Mouse (Mus musculus): Measurements from ENCODE around the gene Tmod1. TPM values are rescaled to one million over a fixed set of nuclear protein-coding genes. Genes with fewer than 3 reads are reported as not detected.
A peak's percentile ranks its signal among the peaks of the same experiment; 100 is the strongest.

Gene Tmod1
- polyA plus RNA-seq, 1 experiment from 2014 or later: 1.9 TPM

GRCm38 (mm10) chr4:46120767-46121166 lies 82.0 kb downstream of the Tmod1 start:
- 94% methylated on average over 3 of the region's 3 CpGs for WGBS
- Histone ChIP-seq H3K4me3 (no peak overlapping the region), H3K9me3 (no peaks in the 10 kb centered on the region), H3K9ac (no peak overlapping the region), H3K27ac (replicated peaks) (no peak overlapping the region), H3K4me1 (replicated peaks) (no peaks in the 10 kb centered on the region), H3K4me2 (no peak overlapping the region), H3K27me3 (no peaks in the 10 kb centered on the region), H3K36me3 (peaks cover 77% of the 10 kb centered on the region)
- no peak for ATAC-seq (ENCODE audit: low FRiP score, low read depth)

GRCm38 (mm10) chr4:46123358-46123757 lies 84.6 kb downstream of the Tmod1 start:
- ATAC-seq (ENCODE audit: low FRiP score, low read depth): no peak
- no peak overlapping the region for H3K4me2 ChIP-seq
- no peak overlapping the region for H3K27ac ChIP-seq (replicated peaks)
- H3K4me1 ChIP-seq (replicated peaks): no peaks in the 10 kb centered on the region
- H3K27me3 ChIP-seq: no peaks in the 10 kb centered on the region
- WGBS: 89% methylated on average over 6 of the region's 6 CpGs
- H3K4me3 ChIP-seq: no peak overlapping the region
- H3K36me3 ChIP-seq: peaks cover 66% of the 10 kb centered on the region
- H3K9me3 ChIP-seq: no peaks in the 10 kb centered on the region
- H3K9ac ChIP-seq: no peak overlapping the region

- H3K27ac ChIP-seq (replicated peaks): no peak overlapping the region
- H3K4me2 ChIP-seq: no peak overlapping the region
- H3K27me3 ChIP-seq: no peaks in the 10 kb centered on the region
- no peaks in the 10 kb centered on the region for H3K4me1 ChIP-seq (replicated peaks)
- 50% methylated on average over 2 of the region's 2 CpGs for WGBS
- no peak for ATAC-seq (ENCODE audit: low FRiP score, low read depth)
- H3K4me3 ChIP-seq: no peak overlapping the region
- H3K9ac ChIP-seq: no peak overlapping the region
- H3K9me3 ChIP-seq: no peaks in the 10 kb centered on the region
- H3K36me3 ChIP-seq: peaks cover 63% of the 10 kb centered on the region
Measured at GRCm38 (mm10) chr4:46126541-46126940, 87.8 kb downstream of the Tmod1 start.

GRCm38 (mm10) chr4:46129311-46130004 lies 90.7 kb downstream of the Tmod1 start:
- peaks cover 62% of the 10 kb centered on the region for H3K36me3 ChIP-seq

GRCm38 (mm10) chr4:46130221-46130620 lies 91.5 kb downstream of the Tmod1 start:
- Histone ChIP-seq H3K4me3 (no peak overlapping the region), H3K4me1 (replicated peaks) (no peaks in the 10 kb centered on the region), H3K4me2 (no peak overlapping the region), H3K36me3 (peaks cover 58% of the 10 kb centered on the region), H3K9me3 (no peaks in the 10 kb centered on the region), H3K27ac (replicated peaks) (no peak overlapping the region), H3K9ac (no peak overlapping the region), H3K27me3 (no peaks in the 10 kb centered on the region)
- no peak for ATAC-seq (ENCODE audit: low FRiP score, low read depth)
- WGBS: 72% methylated on average over 3 of the region's 3 CpGs

More at GRCm38 (mm10) chr4:46129311-46130004, 90.7 kb downstream of the Tmod1 start:
- no peak for ATAC-seq (ENCODE audit: low FRiP score, low read depth)
- Histone ChIP-seq H3K4me1 (replicated peaks) (no peaks in the 10 kb centered on the region), H3K4me3 (no peak overlapping the region), H3K27ac (replicated peaks) (no peak overlapping the region), H3K4me2 (no peak overlapping the region), H3K9me3 (no peaks in the 10 kb centered on the region), H3K9ac (no peak overlapping the region), H3K27me3 (no peaks in the 10 kb centered on the region)
- 84% methylated on average over 8 of the region's 8 CpGs for WGBS

- no peak overlapping the region for H3K4me3 ChIP-seq
- WGBS: 88% methylated on average over 6 of the region's 6 CpGs
- H3K27ac ChIP-seq (replicated peaks): no peak overlapping the region
- no peaks in the 10 kb centered on the region for H3K9me3 ChIP-seq
- H3K36me3 ChIP-seq: peaks cover 57% of the 10 kb centered on the region
- H3K4me2 ChIP-seq: no peak overlapping the region
- no peak overlapping the region for H3K9ac ChIP-seq
- ATAC-seq (ENCODE audit: low FRiP score, low read depth): no peak
- H3K27me3 ChIP-seq: no peaks in the 10 kb centered on the region
- H3K4me1 ChIP-seq (replicated peaks): peaks cover 9% of the 10 kb centered on the region
Measured at GRCm38 (mm10) chr4:46131791-46132190, 93.1 kb downstream of the Tmod1 start.

- Histone ChIP-seq H3K36me3 (peaks cover 15% of the 10 kb centered on the region), H3K9ac (peak overlapping the region; percentile 85), H3K9me3 (no peaks in the 10 kb centered on the region), H3K4me3 (peak overlapping the region; percentile 80), H3K4me2 (peak overlapping the region; percentile 72), H3K27me3 (no peaks in the 10 kb centered on the region), H3K4me1 (replicated peaks) (peaks cover 39% of the 10 kb centered on the region), H3K27ac (replicated peaks) (peak overlapping the region; percentile 99)
- 10% methylated on average over 17 of the region's 17 CpGs for WGBS
- ATAC-seq (ENCODE audit: low FRiP score, low read depth): peak; percentile 83
Measured at GRCm38 (mm10) chr4:46137629-46138286, 99.0 kb downstream of the Tmod1 start.

GRCm38 (mm10) chr4:46138287-46139222 lies 99.8 kb downstream of the Tmod1 start, which contains the start of the genes Ncbp1 and Tstd2:
Gene Ncbp1, plus strand, starts transcription at chr4:46138613.
Gene Tstd2, minus strand, starts transcription at chr4:46138694.
- H3K4me3 ChIP-seq: peak within 1 kb of the TSS; percentile 80
- H3K27ac ChIP-seq (replicated peaks): peak within 1 kb of the TSS; percentile 99
- no peaks in the 10 kb centered on the region for H3K9me3 ChIP-seq
- H3K9ac ChIP-seq: peak within 1 kb of the TSS; percentile 85
- under 1% methylated on average over 87 of the region's 90 CpGs for WGBS
- peaks cover 39% of the 10 kb centered on the region for H3K4me1 ChIP-seq (replicated peaks)
- no peaks in the 10 kb centered on the region for H3K27me3 ChIP-seq
- ATAC-seq (ENCODE audit: low FRiP score, low read depth): peak; percentile 92
- peaks cover 9% of the 10 kb centered on the region for H3K36me3 ChIP-seq
- H3K4me2 ChIP-seq: peak within 1 kb of the TSS; percentile 72

GRCm38 (mm10) chr4:46144323-46144722 lies 105.6 kb downstream of the Tmod1 start:
- Histone ChIP-seq H3K36me3 (peaks cover 14% of the 10 kb centered on the region), H3K9me3 (no peaks in the 10 kb centered on the region), H3K4me2 (no peak overlapping the region), H3K4me3 (no peak overlapping the region), H3K27ac (replicated peaks) (no peak overlapping the region), H3K4me1 (replicated peaks) (peaks cover 19% of the 10 kb centered on the region), H3K27me3 (no peaks in the 10 kb centered on the region), H3K9ac (no peak overlapping the region)
- no peak for ATAC-seq (ENCODE audit: low FRiP score, low read depth)
- 74% methylated on average over 3 of the region's 3 CpGs for WGBS

GRCm38 (mm10) chr4:46146881-46147280 lies 108.1 kb downstream of the Tmod1 start:
- ATAC-seq (ENCODE audit: low FRiP score, low read depth): no peak
- Histone ChIP-seq H3K4me2 (no peak overlapping the region), H3K27ac (replicated peaks) (no peak overlapping the region), H3K9me3 (no peaks in the 10 kb centered on the region), H3K9ac (no peak overlapping the region), H3K27me3 (no peaks in the 10 kb centered on the region), H3K4me1 (replicated peaks) (no peaks in the 10 kb centered on the region), H3K36me3 (peaks cover 31% of the 10 kb centered on the region), H3K4me3 (no peak overlapping the region)
- 98% methylated on average over 1 of the region's 1 CpGs for WGBS

GRCm38 (mm10) chr4:46151903-46152544 lies 113.3 kb downstream of the Tmod1 start:
- H3K9ac ChIP-seq: no peak overlapping the region
- 96% methylated on average over 12 of the region's 12 CpGs for WGBS
- no peaks in the 10 kb centered on the region for H3K27me3 ChIP-seq
- ATAC-seq (ENCODE audit: low FRiP score, low read depth): no peak
- no peaks in the 10 kb centered on the region for H3K4me1 ChIP-seq (replicated peaks)
- H3K27ac ChIP-seq (replicated peaks): no peak overlapping the region
- no peak overlapping the region for H3K4me3 ChIP-seq
- H3K9me3 ChIP-seq: no peaks in the 10 kb centered on the region
- no peak overlapping the region for H3K4me2 ChIP-seq
- H3K36me3 ChIP-seq: peaks cover 73% of the 10 kb centered on the region

Data from hindbrain, embryonic 15.5 days (tissue).